Mouse (Mus musculus): Measurements from ENCODE around the gene Ypel3.

GRCm38 (mm10) chr7:126748824-126749223 is 27.9 kb upstream of the Ypel3 start:
- TF ChIP-seq POLR2A (IDR thresholded peaks at IDR 0.05; ENCODE audit: borderline replicate concordance, insufficient read depth, low read length) (no peak), CTCF (IDR thresholded peaks at IDR 0.05; ENCODE audit: borderline replicate concordance, insufficient read depth, low read depth, low read length) (no peak)

Data from cerebellum, adult 2 months (tissue).